Mouse (Mus musculus): ENCODE results near the gene Pcnt. TPM values are rescaled to one million over a fixed set of nuclear protein-coding genes. Genes with fewer than 3 reads are reported as not detected.

Gene Pcnt
- polyA plus RNA-seq, 1 experiment from 2014 or later: 8.7 TPM

- Histone ChIP-seq H3K36me3 (ENCODE audit: control insufficient read depth, insufficient read depth) (no peaks in the 10 kb centered on the region), H3K4me2 (ENCODE audit: low read length) (no peak overlapping the region), H3K9me3 (ENCODE audit: control insufficient read depth, low read length) (no peaks in the 10 kb centered on the region), H3K27ac (ENCODE audit: low read length) (no peak overlapping the region), H3K27me3 (replicated peaks; ENCODE audit: control insufficient read depth, insufficient read depth, low read length) (no peaks in the 10 kb centered on the region), H3K4me3 (replicated peaks; ENCODE audit: low read length) (no peak overlapping the region), H3K4me1 (replicated peaks; ENCODE audit: control insufficient read depth, insufficient read depth, low read length) (no peaks in the 10 kb centered on the region), H3K9ac (replicated peaks; ENCODE audit: low read depth, low read length) (no peak overlapping the region)
- 34% methylated on average over 4 of the region's 4 CpGs for WGBS
- ATAC-seq: no peak
Measured at GRCm38 (mm10) chr10:76334350-76334749, 108.2 kb downstream of the Pcnt start.

- Histone ChIP-seq H3K27me3 (replicated peaks; ENCODE audit: control insufficient read depth, insufficient read depth, low read length) (no peaks in the 10 kb centered on the region), H3K27ac (ENCODE audit: low read length) (no peak overlapping the region), H3K36me3 (ENCODE audit: control insufficient read depth, insufficient read depth) (no peaks in the 10 kb centered on the region), H3K4me1 (replicated peaks; ENCODE audit: control insufficient read depth, insufficient read depth, low read length) (no peaks in the 10 kb centered on the region), H3K9me3 (ENCODE audit: control insufficient read depth, low read length) (no peaks in the 10 kb centered on the region), H3K4me3 (replicated peaks; ENCODE audit: low read length) (no peak overlapping the region), H3K9ac (replicated peaks; ENCODE audit: low read depth, low read length) (no peak overlapping the region), H3K4me2 (ENCODE audit: low read length) (no peak overlapping the region)
- no peak for ATAC-seq
- 30% methylated on average over 2 of the region's 2 CpGs for WGBS
Measured at GRCm38 (mm10) chr10:76332040-76332439, 110.5 kb downstream of the Pcnt start.

- 0 out of 2 replicates have a peak, but pooled peaks cover 3% of the 10 kb centered on the region for H3K36me3 ChIP-seq (ENCODE audit: control insufficient read depth, insufficient read depth)
- no peak overlapping the region for H3K9ac ChIP-seq (replicated peaks; ENCODE audit: low read depth, low read length)
- no peak overlapping the region for H3K27ac ChIP-seq (ENCODE audit: low read length)
- no peaks in the 10 kb centered on the region for H3K4me1 ChIP-seq (replicated peaks; ENCODE audit: control insufficient read depth, insufficient read depth, low read length)
- H3K4me3 ChIP-seq (replicated peaks; ENCODE audit: low read length): no peak overlapping the region
- ATAC-seq: no peak
- no peaks in the 10 kb centered on the region for H3K27me3 ChIP-seq (replicated peaks; ENCODE audit: control insufficient read depth, insufficient read depth, low read length)
- no peaks in the 10 kb centered on the region for H3K9me3 ChIP-seq (ENCODE audit: control insufficient read depth, low read length)
- WGBS: 95% methylated on average over 4 of the region's 4 CpGs
- no peak overlapping the region for H3K4me2 ChIP-seq (ENCODE audit: low read length)
Measured at GRCm38 (mm10) chr10:76329093-76329492, 113.5 kb downstream of the Pcnt start.

GRCm38 (mm10) chr10:76328574-76328973, 114.0 kb downstream of the Pcnt start:
- ATAC-seq: no peak
- 0 out of 2 replicates have a peak, but pooled peaks cover 3% of the 10 kb centered on the region for H3K36me3 ChIP-seq (ENCODE audit: control insufficient read depth, insufficient read depth)
- H3K9me3 ChIP-seq (ENCODE audit: control insufficient read depth, low read length): no peaks in the 10 kb centered on the region
- no peak overlapping the region for H3K27ac ChIP-seq (ENCODE audit: low read length)
- no peaks in the 10 kb centered on the region for H3K27me3 ChIP-seq (replicated peaks; ENCODE audit: control insufficient read depth, insufficient read depth, low read length)
- no peaks in the 10 kb centered on the region for H3K4me1 ChIP-seq (replicated peaks; ENCODE audit: control insufficient read depth, insufficient read depth, low read length)
- WGBS: 98% methylated on average over 3 of the region's 3 CpGs
- H3K4me2 ChIP-seq (ENCODE audit: low read length): no peak overlapping the region
- H3K4me3 ChIP-seq (replicated peaks; ENCODE audit: low read length): no peak overlapping the region
- no peak overlapping the region for H3K9ac ChIP-seq (replicated peaks; ENCODE audit: low read depth, low read length)

GRCm38 (mm10) chr10:76326304-76327006, 116.1 kb downstream of the Pcnt start:
- no peaks in the 10 kb centered on the region for H3K4me1 ChIP-seq (replicated peaks; ENCODE audit: control insufficient read depth, insufficient read depth, low read length)
- no peak overlapping the region for H3K9ac ChIP-seq (replicated peaks; ENCODE audit: low read depth, low read length)
- ATAC-seq: no peak
- H3K27me3 ChIP-seq (replicated peaks; ENCODE audit: control insufficient read depth, insufficient read depth, low read length): no peaks in the 10 kb centered on the region
- no peaks in the 10 kb centered on the region for H3K9me3 ChIP-seq (ENCODE audit: control insufficient read depth, low read length)
- 77% methylated on average over 5 of the region's 6 CpGs for WGBS
- H3K4me3 ChIP-seq (replicated peaks; ENCODE audit: low read length): no peak overlapping the region
- H3K36me3 ChIP-seq (ENCODE audit: control insufficient read depth, insufficient read depth): 0 out of 2 replicates have a peak, but pooled peaks cover 3% of the 10 kb centered on the region
- no peak overlapping the region for H3K27ac ChIP-seq (ENCODE audit: low read length)
- H3K4me2 ChIP-seq (ENCODE audit: low read length): no peak overlapping the region

- no peak overlapping the region for H3K4me2 ChIP-seq (ENCODE audit: low read length)
Measured at GRCm38 (mm10) chr10:76317623-76318022, 125.0 kb downstream of the Pcnt start.

GRCm38 (mm10) chr10:76316194-76316593, 126.4 kb downstream of the Pcnt start:
- H3K9ac ChIP-seq (replicated peaks; ENCODE audit: low read depth, low read length): no peak overlapping the region
- WGBS: 81% methylated on average over 7 of the region's 7 CpGs
- peaks cover 17% of the 10 kb centered on the region for H3K36me3 ChIP-seq (ENCODE audit: control insufficient read depth, insufficient read depth)
- no peaks in the 10 kb centered on the region for H3K9me3 ChIP-seq (ENCODE audit: control insufficient read depth, low read length)
- no peak for ATAC-seq
- no peaks in the 10 kb centered on the region for H3K27me3 ChIP-seq (replicated peaks; ENCODE audit: control insufficient read depth, insufficient read depth, low read length)
- no peak overlapping the region for H3K4me3 ChIP-seq (replicated peaks; ENCODE audit: low read length)
- no peaks in the 10 kb centered on the region for H3K4me1 ChIP-seq (replicated peaks; ENCODE audit: control insufficient read depth, insufficient read depth, low read length)
- no peak overlapping the region for H3K27ac ChIP-seq (ENCODE audit: low read length)
- no peak overlapping the region for H3K4me2 ChIP-seq (ENCODE audit: low read length)

More at GRCm38 (mm10) chr10:76317623-76318022, 125.0 kb downstream of the Pcnt start:
- 89% methylated on average over 12 of the region's 12 CpGs for WGBS
- H3K4me3 ChIP-seq (replicated peaks; ENCODE audit: low read length): no peak overlapping the region
- H3K9ac ChIP-seq (replicated peaks; ENCODE audit: low read depth, low read length): no peak overlapping the region
- no peak for ATAC-seq
- H3K4me1 ChIP-seq (replicated peaks; ENCODE audit: control insufficient read depth, insufficient read depth, low read length): no peaks in the 10 kb centered on the region
- H3K27ac ChIP-seq (ENCODE audit: low read length): no peak overlapping the region
- H3K27me3 ChIP-seq (replicated peaks; ENCODE audit: control insufficient read depth, insufficient read depth, low read length): no peaks in the 10 kb centered on the region
- peaks cover 17% of the 10 kb centered on the region for H3K36me3 ChIP-seq (ENCODE audit: control insufficient read depth, insufficient read depth)
- H3K9me3 ChIP-seq (ENCODE audit: control insufficient read depth, low read length): no peaks in the 10 kb centered on the region

GRCm38 (mm10) chr10:76306738-76307137, 135.8 kb downstream of the Pcnt start:
- Histone ChIP-seq H3K4me3 (replicated peaks; ENCODE audit: low read length) (no peak overlapping the region), H3K9me3 (ENCODE audit: control insufficient read depth, low read length) (no peaks in the 10 kb centered on the region), H3K36me3 (ENCODE audit: control insufficient read depth, insufficient read depth) (peaks cover 22% of the 10 kb centered on the region), H3K4me2 (ENCODE audit: low read length) (no peak overlapping the region), H3K4me1 (replicated peaks; ENCODE audit: control insufficient read depth, insufficient read depth, low read length) (no peaks in the 10 kb centered on the region), H3K27ac (ENCODE audit: low read length) (no peak overlapping the region), H3K9ac (replicated peaks; ENCODE audit: low read depth, low read length) (no peak overlapping the region), H3K27me3 (replicated peaks; ENCODE audit: control insufficient read depth, insufficient read depth, low read length) (no peaks in the 10 kb centered on the region)
- 95% methylated on average over 9 of the region's 9 CpGs for WGBS
- ATAC-seq: no peak
